Mouse (Mus musculus) olfactory bulb, adult 2 months (tissue): Measurements from ENCODE around the gene Fancg. TPM values are rescaled to one million over a fixed set of nuclear protein-coding genes. Genes with fewer than 3 reads are reported as not detected.
A peak's percentile ranks its signal among the peaks of the same experiment; 100 is the strongest.

Experiments used
- H3K27ac ChIP-seq: fragments of 200-500 bp; 2 replicates; pipeline ENCODE4 v1.5.1; 2012; ENCODE audit warnings: low read depth, low read length; ENCODE audit not compliant: insufficient read depth
- H3K4me1 ChIP-seq: fragments of 200-500 bp; 2 replicates; pipeline ENCODE4 v1.6.1; 2012; ENCODE audit warnings: low read length; ENCODE audit not compliant: control insufficient read depth, insufficient read depth
- H3K4me3 ChIP-seq: fragments of 200-500 bp; 2 replicates; pipeline ENCODE4 v1.5.1; 2012; ENCODE audit warnings: mild to moderate bottlenecking, low read depth, low read length, moderate library complexity; ENCODE audit not compliant: insufficient read depth
- CTCF ChIP-seq: fragments of 200-500 bp; IDR thresholded peaks from 2 replicates; pipeline ENCODE4 v1.5.1; 2012; ENCODE audit warnings: low read depth, mild to moderate bottlenecking, low read length, moderate library complexity; ENCODE audit not compliant: insufficient read depth
- POLR2A ChIP-seq: fragments of 200-500 bp; IDR thresholded peaks from 2 replicates; pipeline ENCODE4 v1.6.1; 2012; ENCODE audit warnings: mild to moderate bottlenecking, low read depth, low read length, moderate library complexity; ENCODE audit not compliant: insufficient read depth
- WGBS: fragments of 180-500 bp; shearing (Covaris S2); methylation state at CpG from one replicate; pipeline ENCODE4 v1.1.7; 2018; 5-methylcytosine and 5-hydroxymethylcytosine counted together
- polyA plus RNA-seq: library from polyadenylated mRNA; stranded (reverse); fragments of >200 nt; gene quantifications from 2 replicates; pipeline ENCODE4 v1.2.4, GENCODE M21; 2012; ENCODE audit warnings: low replicate concordance; ENCODE audit not compliant: missing spikeins, insufficient read depth, insufficient read length

The Fancg gene
- polyA plus RNA-seq, 1 experiment: not detected

GRCm38 (mm10) chr4:43045285-43045658 is 35.0 kb upstream of the Fancg start:
- Histone ChIP-seq H3K27ac (no peak overlapping the region), H3K4me1 (peaks cover 19% of the 10 kb centered on the region), H3K4me3 (peak overlapping the region; percentile 56)
- TF ChIP-seq POLR2A (no peak), CTCF (no peak)
- 4% methylated on average over 13 of the region's 13 CpGs for WGBS

DNA sequence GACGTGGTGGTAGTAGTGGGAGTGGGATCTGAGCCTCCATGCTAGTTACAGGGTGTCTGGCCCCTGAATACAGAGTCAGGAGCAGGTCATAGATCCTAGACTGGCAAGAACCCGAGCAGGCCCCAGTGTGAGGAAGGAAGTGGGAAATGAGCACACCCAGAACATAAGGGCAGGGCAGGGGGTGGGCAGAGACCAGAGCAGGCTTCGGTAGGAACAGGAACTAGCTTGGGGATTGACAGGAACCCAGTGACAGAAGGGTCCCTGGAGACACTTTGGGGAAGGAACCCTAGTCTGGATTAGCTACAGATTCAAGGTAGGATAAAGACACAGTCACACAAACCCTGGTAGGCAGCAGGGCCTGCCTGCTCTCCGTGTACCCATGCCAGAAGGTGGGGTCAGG is 34.4 kb upstream of the Fancg start:
- WGBS: 11% methylated on average over 4 of the region's 4 CpGs
- no peak for TF ChIP-seq CTCF
- TF ChIP-seq POLR2A: no peak
- peaks cover 19% of the 10 kb centered on the region for H3K4me1 ChIP-seq

DNA sequence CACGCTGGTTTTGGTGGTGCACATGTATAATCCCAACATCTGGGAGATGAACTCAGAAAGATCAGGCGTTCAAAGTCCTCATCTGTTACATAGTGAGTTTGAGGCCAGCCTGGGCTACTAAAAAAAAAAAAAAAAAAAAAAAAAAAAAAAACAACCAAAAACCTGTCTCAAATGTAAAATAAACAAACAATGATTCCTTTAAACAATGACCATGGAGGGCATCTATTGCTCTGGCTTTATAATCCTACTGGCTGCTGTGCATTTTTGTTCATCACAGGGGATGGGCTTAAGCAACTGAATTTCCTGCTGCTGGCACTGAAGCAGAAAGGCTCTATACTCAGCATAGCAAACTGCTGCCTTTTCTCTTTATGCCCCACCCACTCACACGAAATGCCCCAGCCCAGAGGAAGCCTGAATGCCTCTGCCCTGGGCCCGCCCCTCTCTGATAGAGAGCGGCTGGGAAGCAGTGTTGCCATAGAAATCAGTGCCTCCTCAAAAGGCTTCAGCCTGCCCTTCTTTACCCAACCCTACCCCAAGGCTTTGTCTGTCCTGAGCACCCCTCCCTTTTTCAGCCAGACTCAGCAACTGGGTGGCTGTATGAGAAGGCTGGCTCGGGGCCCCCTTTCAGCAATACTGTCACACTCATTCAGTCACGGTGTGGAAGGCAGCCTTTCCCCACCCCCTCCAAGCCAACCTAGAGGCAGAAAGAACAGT is 33.5 kb upstream of the Fancg start:
- Histone ChIP-seq H3K4me3 (peak overlapping the region; percentile 13; the same call in 1 of the 2 replicates), H3K4me1 (peaks cover 23% of the 10 kb centered on the region), H3K27ac (peak overlapping the region; percentile 86)
- WGBS: 11% methylated on average over 7 of the region's 7 CpGs
- TF ChIP-seq CTCF: no peak
- TF ChIP-seq POLR2A: no peak

More for the DNA sequence above, 34.4 kb upstream of the Fancg start:
- Histone ChIP-seq H3K4me3 (no peak overlapping the region), H3K27ac (peak overlapping the region; percentile 86)

- peak overlapping the region; percentile 35 for H3K27ac ChIP-seq
- no peak overlapping the region for H3K4me3 ChIP-seq
- peaks cover 25% of the 10 kb centered on the region for H3K4me1 ChIP-seq
- TF ChIP-seq POLR2A (no peak), CTCF (no peak)
- 43% methylated on average over 9 of the region's 9 CpGs for WGBS
These were observed 30.7 kb upstream of the Fancg start for GRCm38 (mm10) chr4:43040881-43041547.

- Histone ChIP-seq H3K27ac (peak overlapping the region; percentile 76), H3K4me3 (peak overlapping the region; percentile 71), H3K4me1 (peaks cover 20% of the 10 kb centered on the region)
- under 1% methylated on average over 25 of the region's 25 CpGs for WGBS
- TF ChIP-seq CTCF (no peak), POLR2A (no peak)
These were observed 29.8 kb upstream of the Fancg start for GRCm38 (mm10) chr4:43040114-43040572.

GRCm38 (mm10) chr4:43039609-43040008 is 29.3 kb upstream of the Fancg start:
- WGBS: 2% methylated on average over 11 of the region's 11 CpGs
- TF ChIP-seq POLR2A: no peak
- no peak for TF ChIP-seq CTCF
- Histone ChIP-seq H3K27ac (peak overlapping the region; percentile 76), H3K4me1 (peaks cover 16% of the 10 kb centered on the region), H3K4me3 (peak overlapping the region; percentile 71)

DNA sequence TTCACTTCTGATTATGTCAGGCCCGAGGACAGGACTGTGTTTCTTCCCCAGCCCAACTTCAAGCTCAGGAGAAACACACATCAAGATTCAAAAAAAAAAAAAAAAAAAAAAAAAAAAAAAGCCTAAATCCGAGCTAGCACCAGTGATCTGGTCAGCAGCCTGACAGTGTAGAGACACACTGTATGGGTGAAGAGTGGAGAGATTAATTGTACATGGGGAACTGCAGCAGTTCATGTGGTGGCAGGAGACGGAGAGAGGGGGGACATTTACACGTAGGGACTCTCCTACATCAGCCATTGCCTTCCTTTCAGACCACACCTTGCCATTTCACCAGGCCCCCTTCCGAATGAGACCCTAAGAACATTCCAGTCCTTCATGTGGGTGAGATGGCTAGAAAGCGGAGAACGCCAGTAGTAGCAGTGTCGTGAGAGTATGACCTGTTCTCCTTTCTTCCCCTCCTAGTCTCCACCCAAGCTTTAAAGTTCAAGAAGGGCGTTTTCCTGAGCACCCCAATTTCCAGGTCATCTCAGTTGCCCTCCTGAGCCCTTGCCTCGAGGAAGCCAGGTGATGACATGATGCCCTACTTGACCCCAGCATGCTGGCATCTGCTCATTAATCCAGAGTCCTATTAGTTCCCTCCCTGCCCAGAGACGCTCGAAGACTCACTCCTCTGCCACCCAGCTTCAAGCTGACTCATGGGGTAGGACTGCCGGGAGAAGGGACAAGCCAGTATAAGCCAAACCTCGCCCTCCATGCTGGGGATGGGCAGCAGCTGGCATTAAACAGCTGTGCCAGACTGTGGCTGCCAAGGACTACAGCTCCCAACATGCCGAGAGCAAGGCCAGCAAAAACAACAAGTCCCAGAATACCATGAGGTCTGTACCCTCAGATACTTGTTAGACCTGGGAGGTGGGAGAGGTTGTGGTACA is 28.5 kb upstream of the Fancg start:
- peak overlapping the region; percentile 76 for H3K27ac ChIP-seq
- peak overlapping the region; percentile 71 for H3K4me3 ChIP-seq
- H3K4me1 ChIP-seq: peaks cover 11% of the 10 kb centered on the region
- no peak for TF ChIP-seq POLR2A
- TF ChIP-seq CTCF: no peak
- 39% methylated on average over 15 of the region's 15 CpGs for WGBS

- Histone ChIP-seq H3K27ac (no peak overlapping the region), H3K4me1 (peaks cover 10% of the 10 kb centered on the region), H3K4me3 (no peak overlapping the region)
- WGBS: 76% methylated on average over 4 of the region's 4 CpGs
- TF ChIP-seq POLR2A: no peak
- TF ChIP-seq CTCF: no peak
These were observed 27.7 kb upstream of the Fancg start for GRCm38 (mm10) chr4:43037860-43038566.
